Mouse (Mus musculus) CH12.LX (cell line): Measurements from ENCODE around the gene Dnmbp. TPM values are rescaled to one million over a fixed set of nuclear protein-coding genes. Genes with fewer than 3 reads are reported as not detected.

Experiments used
- DNase-seq: peaks from one replicate; pipeline ENCODE4 v3.0.0-alpha.2; 2013; ENCODE audit errors: extremely low read depth
- H3K27ac ChIP-seq: 2 replicates; pipeline ENCODE4 v1.5.1; 2012; ENCODE audit warnings: low read depth, mild to moderate bottlenecking, control low read depth, moderate library complexity; ENCODE audit not compliant: insufficient read depth
- H3K27me3 ChIP-seq: replicated peaks from 2 replicates; pipeline ENCODE3; 2012; ENCODE audit warnings: inconsistent platforms
- H3K36me3 ChIP-seq, 2 experiments: replicated peaks in 1 of 2; 2 replicates each; pipeline versions ENCODE3 to v1.6.1; 2012; ENCODE audit warnings: inconsistent platforms in 1 of 2, low read length in 1 of 2, mild to moderate bottlenecking in 1 of 2, mixed read lengths in 1 of 2, moderate library complexity in 1 of 2; ENCODE audit not compliant: control insufficient read depth in 1 of 2, insufficient read depth in 1 of 2
- H3K4me1 ChIP-seq, 2 experiments: 2 replicates each; pipeline ENCODE4 v1.6.1; 2012; ENCODE audit warnings: inconsistent platforms in 1 of 2, moderate library complexity in 1 of 2; ENCODE audit not compliant: insufficient read depth in 2 of 2, control insufficient read depth in 1 of 2
- H3K4me2 ChIP-seq: 2 replicates; pipeline ENCODE4 v1.6.1; 2012; ENCODE audit warnings: low read depth, mild to moderate bottlenecking, control low read depth; ENCODE audit not compliant: poor library complexity, insufficient read depth, severe bottlenecking
- H3K4me3 ChIP-seq, 3 experiments: fragments of 150-350 bp in 1 of 3; sonication (generic) in 1 of 3; replicated peaks in 1 of 3; 2 replicates each; pipeline versions ENCODE3 to v1.5.1; 2011 to 2012; ENCODE audit warnings: low read depth in 2 of 3, low read length in 2 of 3, mild to moderate bottlenecking in 2 of 3, moderate library complexity in 2 of 3, control low read depth in 1 of 3, improper control_type of control experiment in 1 of 3, inconsistent platforms in 1 of 3, mixed read lengths in 1 of 3; ENCODE audit not compliant: poor library complexity in 1 of 3
- H3K79me2 ChIP-seq: replicated peaks from 2 replicates; pipeline ENCODE4 v1.6.1; 2012; ENCODE audit warnings: mild to moderate bottlenecking, moderate library complexity; ENCODE audit not compliant: control insufficient read depth, poor library complexity, insufficient read depth, severe bottlenecking; ENCODE audit errors: extremely low read depth
- H3K9ac ChIP-seq: 2 replicates; pipeline ENCODE4 v1.6.1; 2012; ENCODE audit warnings: low read depth, mild to moderate bottlenecking, control low read depth, moderate library complexity; ENCODE audit not compliant: insufficient read depth
- H3K9me3 ChIP-seq: replicated peaks from 2 replicates; pipeline ENCODE3; 2012; ENCODE audit warnings: low read length, inconsistent platforms, mixed read lengths
- CHD1 ChIP-seq: IDR thresholded peaks from 2 replicates; pipeline ENCODE4 v1.6.1; 2012; ENCODE audit warnings: low read depth, low read length, improper control_type of control experiment, inconsistent platforms
- ELF1 ChIP-seq: IDR thresholded peaks from 2 replicates; pipeline ENCODE4 v1.6.1; 2014; ENCODE audit warnings: low read depth, mild to moderate bottlenecking, inconsistent platforms, low read length, improper control_type of control experiment
- ETS1 ChIP-seq: conservative IDR thresholded peaks from 2 replicates; pipeline ENCODE4 v1.6.1; 2012; ENCODE audit warnings: low read depth, mild to moderate bottlenecking, inconsistent platforms, low read length, improper control_type of control experiment, moderate library complexity
- KAT2A ChIP-seq: IDR thresholded peaks from 2 replicates; pipeline ENCODE4 v1.6.1; 2012; ENCODE audit warnings: low read length, improper control_type of control experiment, inconsistent platforms; ENCODE audit not compliant: insufficient replicate concordance
- MAX ChIP-seq: IDR thresholded peaks from 2 replicates; pipeline ENCODE4 v1.6.1; 2011; ENCODE audit warnings: low read length, improper control_type of control experiment
- MAZ ChIP-seq: IDR thresholded peaks from 2 replicates; pipeline ENCODE4 v1.6.1; 2012; ENCODE audit warnings: low read depth, mild to moderate bottlenecking, inconsistent platforms, low read length, improper control_type of control experiment, moderate library complexity
- MYC ChIP-seq: IDR thresholded peaks from 2 replicates; pipeline ENCODE4 v1.6.1; 2011; ENCODE audit warnings: low read depth, mild to moderate bottlenecking, improper control_type of control experiment, low read length
- POLR2AphosphoS2 ChIP-seq: IDR thresholded peaks from 2 replicates; pipeline ENCODE4 v1.6.1; 2011; ENCODE audit warnings: low read depth, low read length, improper control_type of control experiment
- RAD21 ChIP-seq: IDR thresholded peaks from 2 replicates; pipeline ENCODE4 v1.6.1; 2011; ENCODE audit warnings: low read depth, mild to moderate bottlenecking, low read length, improper control_type of control experiment, moderate library complexity
- SIN3A ChIP-seq: IDR thresholded peaks from 2 replicates; pipeline ENCODE4 v1.6.1; 2012; ENCODE audit warnings: low read length, improper control_type of control experiment, inconsistent platforms
- SMC3 ChIP-seq: IDR thresholded peaks from 2 replicates; pipeline ENCODE4 v1.6.1; 2011; ENCODE audit warnings: low read depth, low read length, improper control_type of control experiment
- TCF12 ChIP-seq: IDR thresholded peaks from 2 replicates; pipeline ENCODE4 v1.6.1; 2014; ENCODE audit warnings: low read depth, mild to moderate bottlenecking, inconsistent platforms, low read length, improper control_type of control experiment
- USF1 ChIP-seq: IDR thresholded peaks from 2 replicates; pipeline ENCODE4 v1.6.1; 2014; ENCODE audit warnings: low read depth, mild to moderate bottlenecking, inconsistent platforms, low read length, improper control_type of control experiment
- USF2 ChIP-seq: conservative IDR thresholded peaks from 2 replicates; pipeline ENCODE4 v1.6.1; 2011; ENCODE audit warnings: low read depth, low read length, improper control_type of control experiment
- ZC3H11A ChIP-seq: IDR thresholded peaks from 2 replicates; pipeline ENCODE4 v1.6.1; 2012; ENCODE audit warnings: low read depth, mild to moderate bottlenecking, inconsistent platforms, low read length, improper control_type of control experiment
- ZNF384 ChIP-seq: IDR thresholded peaks from 2 replicates; pipeline ENCODE4 v1.6.1; 2012; ENCODE audit warnings: low read depth, low read length, improper control_type of control experiment, inconsistent platforms
- dilution Hi-C: fragments of 300-500 bp; cut with MboI; formaldehyde crosslinking; loops from 2 replicates; pipeline ENCODE4 v1.14.3; 2020; ENCODE audit warnings: low sequenced_read_pairs; ENCODE audit not compliant: extremely low pct_unique_long_range_greater_than_20kb, extremely low pct_ligation_motif_present
- in situ Hi-C: fragments of 300-500 bp; cut with MboI; formaldehyde crosslinking; loops from 3 replicates; pipeline ENCODE4 v1.14.3; 2019; ENCODE audit warnings: low sequenced_read_pairs, low pct_ligation_motif_present, low pct_unique_long_range_greater_than_20kb, mixed read lengths
- polyA plus RNA-seq: library from polyadenylated mRNA; unstranded; fragments of >175 nt; gene quantifications from 2 replicates; pipeline ENCODE4 v1.2.1, GENCODE M21; 2012; ENCODE audit warnings: low read depth; ENCODE audit not compliant: insufficient read length
- total RNA-seq, 2 experiments: library from RNA; depleted of rRNA; stranded (reverse); fragments of 300-350 nt in 1 of 2; fragments of >200 nt in 1 of 2; gene quantifications; 2 replicates each; pipeline ENCODE4 v1.2.3; 2012 to 2014

Gene Dnmbp
- total and polyA plus RNA-seq, 3 experiments, result 1.8 to 5.4 (median 2.3) TPM

DNA sequence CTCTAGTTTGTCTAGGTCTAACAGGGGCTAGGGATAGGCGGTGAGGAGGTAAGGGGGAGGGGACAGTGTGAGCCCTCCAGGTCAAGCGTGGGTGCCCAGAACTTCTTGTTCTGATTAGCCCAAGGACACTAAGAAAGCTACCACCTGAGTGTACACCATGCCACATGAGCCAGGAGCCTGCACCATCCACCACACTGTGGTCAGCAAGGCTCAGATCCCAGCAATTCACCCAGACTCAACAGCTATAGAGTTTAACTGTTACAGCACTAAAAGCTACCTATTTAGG lies 22.6 kb downstream of the Dnmbp start:
- Histone ChIP-seq H3K36me3 (peaks cover 0 to 6% of the 10 kb centered on the region in 2 experiments), H3K27me3 (no peaks in the 10 kb centered on the region), H3K9me3 (no peaks in the 10 kb centered on the region), H3K4me2 (no peak overlapping the region), H3K27ac (no peak overlapping the region), H3K4me3 (no peak overlapping the region), H3K4me1 (peaks cover 8 to 41% of the 10 kb centered on the region in 2 experiments), H3K9ac (no peak overlapping the region), H3K79me2 (no peaks in the 10 kb centered on the region)
- in situ Hi-C loops (no loop called here), dilution Hi-C loops (no loop called here)
- no peak for DNase-seq
- TF ChIP-seq ZC3H11A, result no peak
- no peak for TF ChIP-seq POLR2AphosphoS2
- TF ChIP-seq TCF12, result no peak
- no peak for TF ChIP-seq SIN3A
- no peak for TF ChIP-seq KAT2A
- TF ChIP-seq MAX, result no peak
- TF ChIP-seq USF2, result no peak
- no peak for TF ChIP-seq ZNF384
- no peak for TF ChIP-seq ETS1
- TF ChIP-seq RAD21, result no peak
- no peak for TF ChIP-seq MAZ
- no peak for TF ChIP-seq USF1
- no peak for TF ChIP-seq CHD1
- no peak for TF ChIP-seq SMC3
- TF ChIP-seq MYC, result no peak

DNA sequence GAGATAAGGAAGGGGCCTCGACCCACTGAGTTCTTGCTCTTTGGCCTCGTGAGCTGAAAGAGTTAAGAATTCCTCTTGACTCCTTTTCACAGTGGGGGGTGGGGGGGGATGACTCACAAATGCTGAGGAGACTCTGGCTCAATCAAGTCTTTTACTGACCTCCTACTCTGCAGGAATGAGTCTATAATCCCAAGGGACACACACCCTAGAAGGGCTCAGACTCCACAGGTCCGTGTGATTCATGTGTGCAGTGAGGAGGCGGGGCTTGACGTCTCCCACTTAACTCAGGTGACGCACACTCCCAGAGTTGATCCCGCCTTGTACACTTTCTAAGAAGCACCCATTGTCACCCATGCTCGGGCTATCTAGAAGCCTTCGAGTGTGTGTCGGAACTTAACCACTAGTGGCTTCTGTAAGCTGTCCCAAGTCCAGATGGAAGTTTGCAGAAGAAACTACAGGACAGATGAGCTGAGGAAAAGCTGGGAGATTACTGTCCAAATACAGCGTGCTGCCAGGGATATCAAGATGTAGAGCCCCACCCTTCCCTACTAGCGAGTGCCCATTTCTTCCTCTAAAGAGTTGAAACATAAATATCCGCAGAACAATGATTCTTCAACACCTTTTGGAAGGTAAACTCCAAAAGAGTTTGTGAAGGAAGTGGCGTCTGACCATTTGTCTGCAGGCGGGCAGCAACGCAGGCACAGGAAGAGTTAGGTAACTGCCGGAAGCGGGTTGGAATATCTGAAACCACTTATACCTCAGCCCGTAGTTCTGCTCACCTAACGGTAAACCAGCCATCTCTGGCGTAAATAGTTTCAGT lies 23.2 kb downstream of the Dnmbp start:
- Histone ChIP-seq H3K4me3 (no peak overlapping the region), H3K9ac (no peak overlapping the region)
- DNase-seq, result no peak

More for the DNA sequence above, 23.2 kb downstream of the Dnmbp start:
- no peak for TF ChIP-seq ELF1
- Histone ChIP-seq H3K79me2 (no peaks in the 10 kb centered on the region), H3K27me3 (no peaks in the 10 kb centered on the region), H3K9me3 (no peaks in the 10 kb centered on the region), H3K36me3 (peaks cover 0 to 8% of the 10 kb centered on the region in 2 experiments), H3K27ac (no peak overlapping the region), H3K4me1 (peaks cover 13 to 46% of the 10 kb centered on the region in 2 experiments), H3K4me2 (no peak overlapping the region)
- dilution Hi-C loops (no loop called here), in situ Hi-C loops (no loop called here)
